Mouse (Mus musculus) right cerebral cortex, adult 18-20 months (tissue): ENCODE measurements around the gene Abhd2.
A peak's percentile ranks its signal among the peaks of the same experiment; 100 is the strongest.

ENCODE experiments used
- DNase-seq: peaks from one replicate; pipeline ENCODE4 v3.0.0; 2022; ENCODE audit warnings: mixed read lengths

The Abhd2 gene

GRCm38 (mm10) chr7:79331197-79331596 is 58.2 kb downstream of the Abhd2 start:
- no peak for DNase-seq

DNA sequence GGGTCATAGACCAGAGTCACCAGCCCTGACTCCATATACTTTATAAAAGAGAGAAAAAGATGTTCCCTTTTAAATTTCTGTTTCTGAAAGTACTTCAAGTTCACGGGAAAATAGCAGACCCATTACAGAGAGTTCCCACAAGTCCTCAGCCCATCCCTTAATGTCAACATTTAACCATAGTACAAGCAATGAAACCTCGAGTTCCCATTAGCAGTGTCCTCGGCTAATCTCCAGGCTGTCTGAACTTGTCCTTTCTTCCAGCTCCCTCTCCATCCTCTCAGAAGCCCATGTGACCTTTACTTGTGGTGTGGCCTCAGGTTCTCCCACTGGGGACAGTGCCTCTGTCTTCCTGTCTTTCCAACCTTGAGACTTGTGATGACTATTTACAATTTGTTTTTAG is 60.4 kb downstream of the Abhd2 start:
- no peak for DNase-seq

DNA sequence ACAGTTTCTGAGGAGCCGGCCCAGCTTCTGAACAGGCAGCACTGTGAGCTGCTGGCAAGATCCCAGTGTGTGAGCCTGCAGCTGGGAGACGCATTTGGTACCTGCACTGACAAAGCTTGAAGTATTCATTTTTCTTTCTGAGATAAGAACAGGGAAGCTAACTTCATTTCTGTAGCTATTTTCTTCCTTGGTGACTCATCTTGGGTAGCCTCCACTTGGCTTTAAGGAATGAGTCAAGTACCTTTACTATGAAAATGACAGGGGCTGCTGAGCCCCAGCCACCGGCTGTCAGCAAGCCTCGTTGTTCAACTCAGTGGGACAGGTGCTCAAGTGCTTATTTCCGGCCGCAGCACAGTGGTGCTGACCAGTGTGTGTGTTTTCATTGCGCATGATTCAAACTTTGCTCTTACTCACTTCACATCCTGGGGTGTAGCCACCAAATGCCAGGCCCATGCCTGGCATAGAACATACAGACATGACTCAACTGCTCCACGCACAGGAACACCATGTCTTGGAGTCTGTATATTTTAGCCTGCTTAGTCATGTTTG is 63.4 kb downstream of the Abhd2 start:
- peak; percentile 74 for DNase-seq

GRCm38 (mm10) chr7:79345902-79346301 is 72.9 kb downstream of the Abhd2 start:
- DNase-seq: no peak

- no peak for DNase-seq
Observed at GRCm38 (mm10) chr7:79346555-79347075, 73.6 kb downstream of the Abhd2 start.

GRCm38 (mm10) chr7:79347108-79347813 is 74.3 kb downstream of the Abhd2 start:
- DNase-seq: peak; percentile 47

- no peak for DNase-seq
Observed at GRCm38 (mm10) chr7:79348816-79349215, 75.8 kb downstream of the Abhd2 start.

- DNase-seq: peak; percentile 87
Observed at GRCm38 (mm10) chr7:79349738-79350386, 76.9 kb downstream of the Abhd2 start.

DNA sequence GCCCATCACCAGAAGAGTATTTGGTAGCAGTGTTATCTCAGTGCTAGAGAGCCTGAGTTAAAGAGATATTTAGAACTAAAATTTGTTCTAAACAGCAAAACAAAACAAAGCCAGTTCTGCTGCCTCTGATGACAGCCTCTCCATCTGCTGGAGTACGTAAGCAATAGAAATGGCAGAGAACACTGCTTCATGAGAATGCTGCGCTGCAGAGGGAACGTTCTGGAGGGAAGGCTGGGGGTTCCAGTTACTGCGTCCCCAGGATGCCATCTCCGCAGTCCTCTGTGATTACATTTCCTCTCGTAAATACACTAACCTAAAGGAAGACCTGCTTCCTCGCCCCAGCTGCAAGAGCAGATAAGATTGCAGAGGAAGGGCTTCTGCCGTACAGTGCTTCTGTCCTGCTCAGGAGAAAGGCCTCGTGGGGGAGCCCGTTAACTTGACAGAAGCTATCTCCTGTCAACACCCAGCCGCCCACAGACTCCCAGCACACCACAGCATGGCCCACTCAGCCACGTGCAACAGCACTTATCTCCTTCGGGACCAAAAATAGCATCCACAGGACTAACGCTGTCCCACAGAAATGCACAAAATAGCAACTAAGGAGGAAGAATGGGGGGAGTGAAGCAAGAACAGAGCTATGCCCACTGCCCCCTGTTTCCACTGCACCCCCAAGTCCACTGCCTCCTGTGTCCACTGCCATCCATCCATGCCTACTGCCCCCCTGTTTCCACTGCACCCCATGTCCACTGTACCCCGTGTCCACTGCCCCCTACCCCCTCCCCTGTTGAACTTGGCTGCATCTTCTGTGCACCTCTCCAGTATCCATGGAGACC is 85.6 kb downstream of the Abhd2 start:
- DNase-seq: peak; percentile 95

DNA sequence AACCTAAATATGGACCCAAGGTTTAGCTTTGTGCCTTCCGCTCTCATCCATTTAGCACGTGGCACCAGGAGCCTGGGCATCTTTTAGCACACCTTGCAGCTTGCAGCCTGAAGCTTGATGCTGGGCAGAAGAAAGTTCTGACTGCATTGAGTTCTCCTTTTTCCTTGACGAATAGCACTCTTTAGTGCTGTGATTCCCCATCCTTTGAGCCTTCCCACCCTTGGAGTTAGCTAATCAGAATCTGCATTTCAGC is 86.1 kb downstream of the Abhd2 start:
- no peak for DNase-seq

DNA sequence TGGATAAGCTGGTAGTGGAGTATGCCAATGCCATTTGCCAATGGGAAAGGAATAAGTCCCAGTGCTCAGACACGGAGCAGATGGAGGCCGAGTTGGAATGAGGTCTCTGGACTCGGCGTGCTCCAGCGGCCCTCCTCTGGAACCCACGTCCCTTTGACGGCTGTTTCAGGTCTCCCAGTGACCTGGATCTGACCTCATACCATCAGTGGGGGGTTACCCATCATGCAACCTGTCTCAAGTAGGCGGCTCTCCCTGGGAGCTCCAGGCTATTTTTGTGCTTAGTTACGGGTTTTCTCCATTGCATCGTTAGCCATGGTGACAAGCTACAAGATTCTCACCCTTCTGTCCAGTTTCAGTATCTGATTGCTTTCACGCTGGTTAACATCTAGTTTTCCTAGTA is 87.1 kb downstream of the Abhd2 start:
- no peak for DNase-seq

DNA sequence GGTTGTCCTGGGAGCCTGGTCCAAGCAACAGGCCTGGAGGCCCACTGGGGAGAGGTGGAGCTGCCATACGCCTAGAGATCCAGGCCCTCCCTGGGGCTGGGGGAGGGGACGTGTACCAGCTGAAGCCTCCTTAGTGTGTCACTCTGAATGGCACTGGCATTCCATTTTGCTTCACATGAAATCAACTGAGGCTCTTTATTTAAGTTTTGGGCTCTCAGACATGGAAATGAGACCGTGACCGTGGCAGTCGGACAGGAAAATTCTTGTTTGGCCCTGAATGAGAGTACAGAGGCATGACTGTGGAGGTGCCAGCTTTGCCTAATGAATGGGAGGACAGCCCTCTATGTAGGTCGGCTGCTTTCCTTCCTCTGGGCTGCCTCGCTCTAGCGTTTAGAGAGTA is 89.2 kb downstream of the Abhd2 start:
- peak; percentile 57 for DNase-seq

DNA sequence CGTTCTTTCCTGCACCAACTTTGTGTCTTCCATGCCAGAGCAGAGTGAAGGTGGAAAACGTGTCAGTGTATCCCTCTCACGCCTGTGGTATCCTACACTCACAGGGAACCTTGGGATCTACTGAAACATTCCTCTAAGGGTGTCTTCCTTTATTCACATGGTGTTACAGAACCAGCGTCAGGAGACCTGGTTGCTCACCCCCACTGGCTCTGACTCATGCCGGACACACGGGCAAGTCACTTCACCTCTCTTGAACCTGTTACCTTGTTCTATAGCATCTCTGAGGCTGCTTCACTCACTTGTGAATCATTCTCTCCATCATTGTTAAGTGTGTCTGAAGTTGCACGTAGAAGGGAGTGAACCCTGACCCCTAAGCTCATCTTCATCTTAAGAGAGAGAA is 89.8 kb downstream of the Abhd2 start:
- DNase-seq: no peak

DNA sequence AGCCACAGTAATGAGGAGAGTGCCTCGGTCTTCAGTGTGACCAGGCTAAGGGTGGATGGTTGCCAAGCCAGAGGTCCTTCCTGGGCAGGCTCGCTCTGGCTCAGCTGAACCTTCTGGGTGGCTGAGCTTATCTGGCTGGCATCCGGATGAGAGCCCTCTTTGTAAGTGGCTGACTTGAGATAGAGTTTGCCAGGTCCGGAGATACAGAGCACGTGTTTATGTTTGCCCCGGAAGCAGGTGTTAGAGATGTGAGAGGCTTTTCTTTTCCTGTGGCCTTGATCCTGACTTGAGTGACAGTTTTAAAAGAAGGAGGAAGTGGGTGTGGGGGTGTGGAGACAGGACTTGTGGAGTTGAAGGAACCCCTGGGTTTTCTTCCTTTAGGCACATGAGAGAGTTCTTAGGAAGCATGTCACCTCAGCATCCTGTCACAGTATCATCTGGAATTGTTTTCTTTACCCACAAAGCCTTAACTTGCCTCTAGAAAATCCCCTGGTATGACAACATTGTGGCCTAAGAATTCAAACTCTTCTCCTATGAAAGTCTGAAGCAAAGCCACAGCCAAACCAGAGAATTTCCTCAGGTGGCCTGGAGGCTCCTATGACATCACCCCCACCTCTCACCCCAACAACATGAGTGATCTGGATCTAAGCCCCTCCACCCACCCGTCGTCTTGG is 90.5 kb downstream of the Abhd2 start:
- DNase-seq: peak; percentile 39

- DNase-seq: no peak
Observed at GRCm38 (mm10) chr7:79368664-79369063, 95.7 kb downstream of the Abhd2 start.

GRCm38 (mm10) chr7:79369416-79369815 is 96.4 kb downstream of the Abhd2 start:
- no peak for DNase-seq

DNA sequence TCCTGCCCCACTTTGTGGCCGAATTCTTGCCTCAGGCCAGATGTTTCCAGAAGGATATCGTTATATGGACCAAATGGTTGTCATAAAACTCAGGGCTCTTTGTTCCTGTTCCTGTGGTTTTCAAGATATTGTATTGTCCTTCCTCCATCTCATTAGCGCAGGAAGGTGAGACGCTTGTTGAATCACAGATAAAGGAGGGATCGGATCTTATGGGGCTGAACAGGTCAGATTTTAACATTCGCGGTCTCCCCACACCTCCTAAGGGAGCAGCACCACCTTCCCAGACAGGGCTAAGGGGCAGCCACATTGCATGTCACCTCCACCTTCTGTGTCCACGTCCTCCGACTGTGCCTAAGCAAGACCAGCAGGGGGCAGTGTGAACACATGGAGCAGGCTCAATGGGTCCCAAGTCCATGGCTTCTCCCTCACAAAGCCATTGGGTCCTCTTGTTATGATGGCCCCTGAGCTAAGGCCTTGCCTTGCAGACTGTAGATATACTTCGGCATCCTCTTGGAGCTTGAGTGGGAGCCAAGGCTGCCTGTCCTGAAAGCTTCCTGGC is 98.4 kb downstream of the Abhd2 start:
- DNase-seq: peak; percentile 73

GRCm38 (mm10) chr7:79374017-79374416 is 101.0 kb downstream of the Abhd2 start:
- DNase-seq: no peak

- no peak for DNase-seq
Observed at GRCm38 (mm10) chr7:79375594-79375993, 102.6 kb downstream of the Abhd2 start.

GRCm38 (mm10) chr7:79376516-79377275 is 103.7 kb downstream of the Abhd2 start:
- DNase-seq: no peak

GRCm38 (mm10) chr7:79386422-79387133 is 113.6 kb downstream of the Abhd2 start, which contains the start of gene Rlbp1:
Gene Rlbp1 (minus strand): TSS chr7:79387048.
- peak; percentile 24 for DNase-seq
